Mouse (Mus musculus) inflammation-experienced regulatory T-cells (primary cell): ENCODE measurements around the gene Hmgxb4. TPM values are rescaled to one million over a fixed set of nuclear protein-coding genes. Genes with fewer than 3 reads are reported as not detected.

Experiments
- polyA plus RNA-seq, 2 experiments: library from polyadenylated mRNA; unstranded; fragments of 100-300 nt; shearing (Covaris generic); gene quantifications; one replicate each; pipeline ENCODE4 v1.2.1; 2017

Hmgxb4 gene
- polyA plus RNA-seq, result 10 to 100 TPM; 16.1 to 16.6 TPM

DNA sequence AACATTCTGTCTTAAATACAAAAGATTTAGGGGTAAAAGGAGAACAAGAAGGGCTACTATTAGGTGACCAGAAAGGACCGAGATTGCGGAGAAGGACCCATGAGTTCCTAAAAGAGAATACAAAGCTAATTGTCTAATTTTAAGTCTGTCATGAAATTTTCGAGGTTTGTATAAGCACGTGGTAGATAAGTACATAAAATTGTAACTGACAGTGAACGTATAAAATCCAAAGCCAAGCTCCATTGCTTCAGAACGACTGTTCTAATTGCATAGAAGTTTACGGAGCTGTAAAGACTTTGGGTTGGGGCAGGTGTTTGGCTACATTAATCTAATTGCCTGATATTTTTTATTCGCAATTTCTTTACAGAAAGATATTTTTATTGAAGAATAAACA lies at the start of gene Hmgxb4:
Gene Hmgxb4, plus strand, starts transcription at position 276 of the 394 bp plus-strand sequence.

DNA sequence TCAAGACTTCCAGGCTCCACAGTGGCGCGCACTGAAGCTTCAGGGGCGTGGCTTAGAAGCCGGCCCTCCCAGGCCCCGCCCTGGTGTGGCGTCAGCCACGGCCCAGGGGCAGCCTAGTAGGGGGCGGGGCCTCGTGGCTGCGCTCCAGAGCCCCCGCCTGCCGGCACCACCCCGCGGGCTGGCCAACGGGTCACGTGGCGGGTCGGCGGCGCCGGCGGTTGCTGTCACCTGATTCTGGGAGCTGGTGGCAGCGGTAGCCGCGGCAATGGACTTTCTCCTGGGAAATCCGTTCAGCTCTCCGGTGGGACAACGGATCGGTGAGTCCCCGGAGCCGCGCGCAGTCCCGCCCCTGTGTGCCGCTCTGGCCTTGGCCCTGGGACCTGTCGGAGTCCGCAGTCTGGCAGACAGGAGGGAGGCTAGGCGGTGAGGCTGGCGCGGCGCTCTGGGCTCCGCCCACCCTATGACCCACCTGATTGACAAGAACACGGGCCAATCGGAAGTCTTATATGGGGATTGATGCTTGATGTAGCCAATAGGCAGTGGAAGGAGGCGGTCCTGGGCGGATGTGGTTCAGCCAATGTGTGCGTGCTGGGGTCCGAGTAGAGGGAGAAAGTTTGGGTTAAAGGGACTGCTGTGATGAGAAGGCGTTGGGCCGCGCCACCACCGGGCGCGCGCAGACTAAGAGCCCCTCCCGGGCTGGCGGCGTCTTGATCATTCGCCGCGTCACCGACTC lies 40.5 kb downstream of the Hmgxb4 start, which contains the start of gene Tom1:
Gene Tom1, plus strand, starts transcription at position 195 of the 733 bp plus-strand sequence.

Other genes starting within 250 kb of the Hmgxb4 start
- 1 to 10 TPM in 1 of 2 experiments, not detected in 1; 1.1 TPM for gene Isx, start 120.2 kb upstream of the Hmgxb4 start, polyA plus RNA-seq
- gene Tom1, start 40.3 kb downstream of the Hmgxb4 start, polyA plus RNA-seq, result 10 to 100 TPM; 19.2 to 24.4 TPM
- gene Hmox1, start 100.3 kb downstream of the Hmgxb4 start, polyA plus RNA-seq, result 10 to 100 TPM in 1 of 2 experiments, 1 to 10 TPM in 1; 5.8 to 40.0 TPM
- 10 to 100 TPM; 43.1 to 57.7 TPM for gene Mcm5, start 116.2 kb downstream of the Hmgxb4 start, polyA plus RNA-seq
- gene Rasd2, start 220.6 kb downstream of the Hmgxb4 start, polyA plus RNA-seq, result under 1 TPM in 1 of 2 experiments, not detected in 1; 0.46 TPM